Mouse (Mus musculus): Measurements from ENCODE around the gene Hist1h1d. TPM values are rescaled to one million over a fixed set of nuclear protein-coding genes. Genes with fewer than 3 reads are reported as not detected.
A peak's percentile ranks its signal among the peaks of the same experiment; 100 is the strongest.
"Not testable (repeated sequence)": the region's sequence is repeated elsewhere in the genome, so short reads cannot be mapped to it uniquely, and the experiment has no call there.

Gene Hist1h1d
- polyA plus RNA-seq, 1 experiment from 2014 or later, result 0.52 TPM

- H3K4me2 ChIP-seq, result peak overlapping the region; percentile 72
- H3K4me1 ChIP-seq, result peaks cover 20% of the 10 kb centered on the region
- H3K9ac ChIP-seq, result peak overlapping the region; percentile 71; the same call in 1 of the 2 replicates
- H3K4me3 ChIP-seq, result peak overlapping the region; percentile 48
- ATAC-seq (ENCODE audit: insufficient number of reproducible peaks, insufficient read depth, low FRiP score, low TSS enrichment, low read depth), result no peak
- no peaks in the 10 kb centered on the region for H3K36me3 ChIP-seq
- 52% methylated on average over 8 of the region's 8 CpGs for WGBS
- peak overlapping the region; percentile 94 for H3K27ac ChIP-seq
- H3K27me3 ChIP-seq, result no peaks in the 10 kb centered on the region
- H3K9me3 ChIP-seq, result no peaks in the 10 kb centered on the region
These were observed 839 bp upstream of the Hist1h1d start for GRCm38 (mm10) chr13:23551931-23552914.

GRCm38 (mm10) chr13:23554393-23554792 lies 1.3 kb downstream of the Hist1h1d start:
- Histone ChIP-seq H3K27me3 (no peaks in the 10 kb centered on the region), H3K4me2 (peak overlapping the region; percentile 91), H3K36me3 (no peaks in the 10 kb centered on the region), H3K4me3 (peak overlapping the region; percentile 63), H3K4me1 (peaks cover 20% of the 10 kb centered on the region), H3K9me3 (no peaks in the 10 kb centered on the region), H3K27ac (peak overlapping the region; percentile 99), H3K9ac (peak overlapping the region; percentile 89)
- ATAC-seq (ENCODE audit: insufficient number of reproducible peaks, insufficient read depth, low FRiP score, low TSS enrichment, low read depth), result no peak
- WGBS, result 24% methylated on average over 9 of the region's 9 CpGs

DNA sequence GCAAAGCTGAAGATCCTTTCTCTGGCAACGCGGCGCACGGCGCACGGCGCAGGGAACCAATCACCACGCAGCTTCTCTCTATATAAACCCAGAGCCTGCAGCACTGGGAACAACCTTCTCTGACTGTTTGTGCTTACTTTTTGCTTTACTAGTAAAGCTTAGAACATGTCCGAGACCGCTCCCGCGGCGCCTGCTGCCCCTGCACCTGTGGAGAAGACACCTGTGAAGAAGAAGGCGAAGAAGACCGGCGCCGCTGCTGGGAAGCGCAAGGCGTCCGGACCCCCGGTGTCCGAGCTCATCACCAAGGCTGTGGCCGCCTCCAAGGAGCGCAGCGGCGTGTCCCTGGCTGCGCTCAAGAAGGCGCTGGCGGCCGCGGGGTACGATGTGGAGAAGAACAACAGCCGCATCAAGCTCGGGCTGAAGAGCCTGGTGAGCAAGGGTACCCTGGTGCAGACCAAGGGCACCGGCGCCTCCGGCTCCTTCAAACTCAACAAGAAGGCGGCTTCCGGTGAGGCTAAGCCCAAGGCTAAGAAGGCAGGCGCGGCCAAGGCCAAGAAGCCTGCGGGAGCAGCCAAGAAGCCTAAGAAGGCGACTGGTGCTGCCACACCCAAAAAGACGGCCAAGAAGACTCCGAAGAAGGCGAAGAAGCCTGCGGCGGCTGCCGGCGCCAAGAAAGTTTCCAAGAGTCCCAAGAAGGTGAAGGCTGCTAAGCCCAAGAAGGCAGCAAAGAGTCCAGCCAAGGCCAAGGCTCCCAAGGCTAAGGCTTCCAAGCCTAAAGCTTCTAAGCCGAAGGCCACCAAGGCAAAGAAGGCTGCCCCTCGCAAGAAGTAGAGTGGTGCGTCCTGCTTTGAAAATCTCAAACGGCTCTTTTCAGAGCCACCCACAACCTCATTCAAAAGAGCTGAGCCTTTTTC lies 2.1 kb downstream of the Hist1h1d start:
- Histone ChIP-seq H3K4me2 (peak overlapping the region; percentile 91), H3K9ac (peak overlapping the region; percentile 89), H3K4me3 (peak overlapping the region; percentile 63), H3K27me3 (no peaks in the 10 kb centered on the region), H3K4me1 (peaks cover 20% of the 10 kb centered on the region), H3K36me3 (no peaks in the 10 kb centered on the region), H3K27ac (peak overlapping the region; percentile 99), H3K9me3 (no peaks in the 10 kb centered on the region)
- WGBS, result under 1% methylated on average over 54 of the region's 54 CpGs
- peak; percentile 88 for ATAC-seq (ENCODE audit: insufficient number of reproducible peaks, insufficient read depth, low FRiP score, low TSS enrichment, low read depth)

- H3K4me1 ChIP-seq, result peaks cover 14% of the 10 kb centered on the region
- ATAC-seq (ENCODE audit: insufficient number of reproducible peaks, insufficient read depth, low FRiP score, low TSS enrichment, low read depth), result peak; percentile 79
- under 1% methylated on average over 18 of the region's 18 CpGs for WGBS
These were observed 2.9 kb downstream of the Hist1h1d start for GRCm38 (mm10) chr13:23555839-23556416.

DNA sequence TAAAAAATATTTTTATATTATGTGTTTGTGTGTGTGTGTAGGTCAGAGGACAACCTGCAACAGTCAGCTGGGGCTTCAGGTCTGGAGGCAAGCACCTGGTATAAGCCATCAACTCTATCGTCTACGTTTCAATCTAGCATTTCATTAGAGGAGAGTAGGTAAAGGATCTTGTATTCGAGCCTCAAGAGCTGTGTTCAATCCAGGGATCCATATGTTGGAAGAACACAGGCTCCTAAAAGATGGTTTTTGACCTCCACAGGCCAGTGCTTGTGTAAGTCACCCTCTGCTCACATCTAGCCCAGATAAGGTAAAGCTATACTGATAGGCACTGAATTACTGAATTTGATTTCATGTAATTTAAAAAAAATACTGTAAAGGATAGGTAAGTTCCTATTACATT lies 3.8 kb downstream of the Hist1h1d start:
- peaks cover 14% of the 10 kb centered on the region for H3K4me1 ChIP-seq
- H3K9ac ChIP-seq, result peak overlapping the region; percentile 36; the same call in 1 of the 2 replicates
- 72% methylated on average over 3 of the region's 3 CpGs for WGBS
- H3K4me3 ChIP-seq, result no peak overlapping the region
- no peak for ATAC-seq (ENCODE audit: insufficient number of reproducible peaks, insufficient read depth, low FRiP score, low TSS enrichment, low read depth)
- no peaks in the 10 kb centered on the region for H3K9me3 ChIP-seq
- peak overlapping the region; percentile 99 for H3K27ac ChIP-seq
- H3K27me3 ChIP-seq, result no peaks in the 10 kb centered on the region
- peak overlapping the region; percentile 91 for H3K4me2 ChIP-seq
- H3K36me3 ChIP-seq, result no peaks in the 10 kb centered on the region

More at GRCm38 (mm10) chr13:23555839-23556416, 2.9 kb downstream of the Hist1h1d start:
- Histone ChIP-seq H3K4me3 (peak overlapping the region; percentile 63), H3K4me2 (peak overlapping the region; percentile 91), H3K9me3 (no peaks in the 10 kb centered on the region), H3K27me3 (no peaks in the 10 kb centered on the region), H3K36me3 (no peaks in the 10 kb centered on the region), H3K9ac (peak overlapping the region; percentile 89), H3K27ac (peak overlapping the region; percentile 99)

DNA sequence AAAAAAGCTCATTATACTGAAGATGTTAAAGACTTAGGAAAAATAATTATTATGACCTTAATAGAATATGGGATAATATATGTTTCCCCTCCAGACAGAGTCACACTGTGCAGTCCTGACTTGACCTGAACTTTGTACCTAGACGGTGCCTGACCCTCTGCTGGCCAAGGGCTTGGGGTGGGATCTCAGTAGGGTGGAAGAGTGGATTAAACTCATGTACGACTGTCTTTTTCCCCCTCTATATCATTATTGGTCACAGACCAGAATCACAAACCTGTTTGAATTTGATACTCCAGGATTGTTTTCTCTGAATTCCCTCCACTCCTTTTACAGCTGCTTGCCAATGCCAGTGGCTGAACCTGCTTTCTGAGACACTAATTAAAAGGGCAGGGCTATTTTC lies 7.6 kb downstream of the Hist1h1d start:
- Histone ChIP-seq H3K4me2 (peak overlapping the region; percentile 37), H3K27ac (peak overlapping the region; percentile 60)
- 12% methylated on average over 2 of the region's 2 CpGs for WGBS
- H3K4me3 ChIP-seq; H3K36me3 ChIP-seq; H3K9me3 ChIP-seq; H3K4me1 ChIP-seq; ATAC-seq (ENCODE audit: insufficient number of reproducible peaks, insufficient read depth, low FRiP score, low TSS enrichment, low read depth); H3K9ac ChIP-seq; H3K27me3 ChIP-seq: not testable (repeated sequence)

DNA sequence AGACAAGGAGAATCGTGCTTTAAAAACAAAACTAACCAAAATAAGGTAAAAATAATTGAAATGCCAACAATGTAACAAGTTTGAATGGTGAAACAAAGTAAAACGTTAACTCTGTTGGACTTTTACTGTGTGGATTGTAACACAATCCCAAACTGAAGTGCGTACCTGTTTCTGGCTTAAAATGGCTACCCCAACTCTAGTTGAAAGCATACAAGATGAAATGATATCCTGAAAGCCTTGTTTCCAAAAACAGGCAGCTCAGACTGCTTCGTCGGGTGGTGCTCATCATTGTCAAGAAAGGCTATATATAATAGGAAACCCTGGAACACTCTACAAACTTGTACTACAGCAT lies 8.4 kb downstream of the Hist1h1d start:
- Histone ChIP-seq H3K27ac (peak overlapping the region; percentile 98), H3K4me2 (peak overlapping the region; percentile 68), H3K9ac (peak overlapping the region; percentile 68), H3K4me3 (peak overlapping the region; percentile 48)
- ATAC-seq (ENCODE audit: insufficient number of reproducible peaks, insufficient read depth, low FRiP score, low TSS enrichment, low read depth); H3K27me3 ChIP-seq; H3K4me1 ChIP-seq; H3K36me3 ChIP-seq; H3K9me3 ChIP-seq: not testable (repeated sequence)
- WGBS, result 0% methylated on average over 2 of the region's 5 CpGs

DNA sequence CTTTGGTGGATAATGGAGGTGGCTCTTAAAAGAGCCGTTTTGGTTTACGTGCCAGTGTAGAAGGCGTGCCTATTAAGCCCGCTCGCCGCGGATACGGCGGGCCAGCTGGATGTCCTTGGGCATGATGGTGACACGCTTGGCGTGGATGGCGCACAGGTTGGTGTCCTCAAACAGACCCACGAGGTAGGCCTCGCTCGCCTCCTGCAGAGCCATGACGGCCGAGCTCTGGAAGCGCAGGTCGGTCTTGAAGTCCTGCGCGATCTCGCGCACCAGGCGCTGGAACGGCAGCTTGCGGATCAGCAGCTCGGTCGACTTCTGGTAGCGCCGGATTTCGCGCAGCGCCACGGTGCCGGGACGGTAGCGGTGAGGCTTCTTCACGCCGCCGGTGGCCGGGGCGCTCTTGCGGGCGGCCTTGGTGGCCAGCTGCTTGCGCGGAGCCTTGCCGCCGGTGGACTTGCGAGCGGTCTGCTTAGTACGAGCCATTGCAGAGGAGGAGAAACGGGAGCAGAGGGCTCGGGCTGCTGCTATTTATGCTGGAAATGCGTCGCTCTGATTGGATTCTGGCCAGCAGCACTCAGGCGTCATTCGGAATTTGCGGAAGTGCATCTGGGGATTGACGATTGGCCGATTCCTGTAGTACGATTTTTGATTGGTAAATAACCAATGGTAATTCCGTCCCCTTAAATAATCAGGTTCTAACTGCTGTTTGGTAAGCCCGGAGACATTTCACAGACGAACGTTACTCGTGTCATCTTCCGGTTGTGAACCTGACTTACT lies 9.0 kb downstream of the Hist1h1d start, which contains the start of gene Hist1h3e:
Gene Hist1h3e (minus strand): TSS at position 487 of the 777 bp plus-strand sequence.
- H3K4me3 ChIP-seq, result peak within 1 kb of the TSS; percentile 48
- peak within 1 kb of the TSS; percentile 68 for H3K9ac ChIP-seq
- ATAC-seq (ENCODE audit: insufficient number of reproducible peaks, insufficient read depth, low FRiP score, low TSS enrichment, low read depth), result peak; percentile 87
- WGBS, result under 1% methylated on average over 48 of the region's 67 CpGs
- H3K4me1 ChIP-seq, H3K27me3 ChIP-seq, H3K36me3 ChIP-seq, H3K9me3 ChIP-seq: not testable (repeated sequence)
- H3K27ac ChIP-seq, result peak within 1 kb of the TSS; percentile 98
- peak within 1 kb of the TSS; percentile 68 for H3K4me2 ChIP-seq

GRCm38 (mm10) chr13:23562699-23563462 lies 9.8 kb downstream of the Hist1h1d start:
- H3K9ac ChIP-seq, result peak overlapping the region; percentile 62
- no peaks in the 10 kb centered on the region for H3K9me3 ChIP-seq
- peak overlapping the region; percentile 48 for H3K4me3 ChIP-seq
- WGBS, result 4% methylated on average over 18 of the region's 18 CpGs
- H3K27me3 ChIP-seq, result no peaks in the 10 kb centered on the region
- no peak for ATAC-seq (ENCODE audit: insufficient number of reproducible peaks, insufficient read depth, low FRiP score, low TSS enrichment, low read depth)
- H3K4me1 ChIP-seq, result 0 out of 2 replicates have a peak, but pooled peaks cover 5% of the 10 kb centered on the region
- H3K27ac ChIP-seq, result peak overlapping the region; percentile 98
- H3K36me3 ChIP-seq, result no peaks in the 10 kb centered on the region
- H3K4me2 ChIP-seq, result peak overlapping the region; percentile 68

DNA sequence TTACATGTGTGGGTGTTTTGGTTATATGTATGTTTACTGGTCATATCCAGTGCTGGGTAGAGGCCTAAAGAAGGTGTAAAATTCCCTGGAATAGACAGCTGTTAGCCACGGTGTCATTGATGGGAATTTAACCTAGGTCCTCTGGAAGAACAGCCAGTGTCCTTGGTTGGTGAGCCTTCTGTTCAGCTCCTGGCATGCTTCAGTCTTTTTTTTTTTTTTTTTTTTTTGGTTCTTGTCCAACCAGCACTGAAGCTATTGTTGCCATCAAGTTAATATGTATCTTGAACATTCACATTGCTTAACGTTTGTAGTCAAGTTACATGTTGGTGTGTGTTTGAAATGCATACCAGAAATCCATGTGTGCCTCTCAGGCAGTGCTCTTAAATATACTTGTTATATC lies 11.4 kb downstream of the Hist1h1d start:
- Histone ChIP-seq H3K36me3 (no peaks in the 10 kb centered on the region), H3K27me3 (no peaks in the 10 kb centered on the region), H3K4me2 (no peak overlapping the region), H3K27ac (peak overlapping the region; percentile 98), H3K4me3 (no peak overlapping the region), H3K9ac (no peak overlapping the region), H3K9me3 (no peaks in the 10 kb centered on the region), H3K4me1 (0 out of 2 replicates have a peak, but pooled peaks cover 5% of the 10 kb centered on the region)
- 86% methylated on average over 2 of the region's 2 CpGs for WGBS
- no peak for ATAC-seq (ENCODE audit: insufficient number of reproducible peaks, insufficient read depth, low FRiP score, low TSS enrichment, low read depth)
